Mouse (Mus musculus) cortical plate, adult 2 months (tissue): ENCODE measurements around the gene Sim1.

ENCODE experiments used
- CTCF ChIP-seq: fragments of 200-500 bp; IDR thresholded peaks from 2 replicates; pipeline ENCODE4 v1.5.1; 2011; ENCODE audit warnings: mild to moderate bottlenecking, control low read depth, low read length; ENCODE audit not compliant: insufficient read depth; ENCODE audit errors: extremely low read depth
- POLR2A ChIP-seq: fragments of 200-500 bp; IDR thresholded peaks from 2 replicates; pipeline ENCODE4 v1.6.1; 2011; ENCODE audit warnings: mild to moderate bottlenecking, low read length, control low read depth; ENCODE audit not compliant: insufficient read depth; ENCODE audit errors: extremely low read depth

DNA sequence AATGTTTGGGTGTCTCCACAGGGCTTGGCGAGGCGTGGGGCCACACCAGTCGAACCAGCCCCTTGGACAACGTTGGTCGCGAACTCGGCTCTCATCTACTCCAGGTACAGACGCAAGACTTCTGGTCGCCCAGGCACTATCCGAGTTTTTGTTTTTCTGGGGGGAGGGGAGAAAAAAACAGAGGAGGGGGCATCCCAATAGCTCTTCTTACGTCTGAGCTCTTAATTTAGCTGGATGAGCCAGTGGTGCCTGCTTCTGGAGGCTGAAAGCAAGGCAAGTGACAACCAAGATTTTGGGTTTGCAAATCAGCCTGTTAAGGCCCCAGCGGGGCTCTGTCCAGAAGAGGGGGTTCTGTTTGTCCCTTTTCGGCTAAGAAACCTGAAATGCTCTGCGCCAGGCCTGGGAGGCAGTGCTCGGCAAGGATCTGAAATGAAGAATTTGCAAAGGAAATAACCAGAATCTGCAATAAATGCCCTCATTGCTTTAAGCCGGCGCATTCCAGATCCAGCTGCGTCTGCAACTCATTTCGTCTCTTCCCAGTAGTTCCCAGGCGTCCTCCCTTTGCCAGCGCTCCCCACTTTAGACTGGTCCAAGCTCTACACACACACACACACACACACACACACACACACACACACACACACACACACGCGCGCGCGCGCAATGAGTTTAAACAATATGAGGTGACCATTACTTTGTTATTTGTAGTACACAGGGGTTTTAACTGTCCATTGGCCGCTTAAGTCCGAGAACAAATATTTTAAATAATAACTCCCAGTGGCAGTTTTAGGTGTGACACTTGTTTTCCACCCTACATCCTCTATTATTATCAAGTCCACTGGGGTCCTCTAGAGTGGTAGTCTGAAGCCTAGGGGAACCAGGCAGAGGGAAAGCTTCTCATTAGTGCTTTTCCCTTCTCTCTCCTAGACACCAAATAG, 10.5 kb downstream of the Sim1 start:
- no peak for TF ChIP-seq CTCF
- TF ChIP-seq POLR2A: no peak
